Mouse (Mus musculus): ENCODE measurements at regions not wholly inside any gene's neighbourhood (a gene's known extent, or its start where the extent isn't known, plus 50 kb on each side); places are given as distances from the start of the nearest gene placed in this dataset.

DNA sequence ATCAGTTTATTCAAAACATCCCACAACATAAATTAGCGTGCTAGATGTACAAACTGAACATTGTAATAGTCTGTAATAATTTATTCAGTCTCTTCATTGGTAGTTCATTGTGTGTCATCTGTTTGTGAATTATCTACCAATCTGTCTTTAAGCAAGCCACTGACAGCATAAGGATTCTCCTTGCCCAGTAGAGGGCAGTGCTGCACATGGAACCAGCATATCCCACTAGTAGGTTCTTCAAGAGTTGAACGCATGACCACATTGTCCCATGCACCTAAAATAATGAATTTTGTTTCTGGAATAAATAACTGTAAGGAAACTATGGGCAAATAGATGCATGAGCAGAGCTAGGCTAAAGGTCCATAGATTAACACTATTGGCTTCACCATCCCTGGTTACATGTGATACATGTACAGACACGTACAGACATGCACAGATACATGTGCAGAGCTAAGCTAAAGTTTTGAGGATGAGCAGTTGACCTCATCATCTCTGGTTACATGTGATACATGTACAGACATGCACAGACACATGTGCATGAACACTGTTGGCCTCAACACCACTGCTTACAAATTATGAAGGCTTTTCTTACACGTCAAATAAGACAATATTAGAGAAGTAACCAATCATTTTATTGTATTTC is 143.0 kb upstream of the Ctnnd2 start:
- DNase-seq (ENCODE audit: low spot score in 2 of 2): peak; percentile 19 to 55

DNA sequence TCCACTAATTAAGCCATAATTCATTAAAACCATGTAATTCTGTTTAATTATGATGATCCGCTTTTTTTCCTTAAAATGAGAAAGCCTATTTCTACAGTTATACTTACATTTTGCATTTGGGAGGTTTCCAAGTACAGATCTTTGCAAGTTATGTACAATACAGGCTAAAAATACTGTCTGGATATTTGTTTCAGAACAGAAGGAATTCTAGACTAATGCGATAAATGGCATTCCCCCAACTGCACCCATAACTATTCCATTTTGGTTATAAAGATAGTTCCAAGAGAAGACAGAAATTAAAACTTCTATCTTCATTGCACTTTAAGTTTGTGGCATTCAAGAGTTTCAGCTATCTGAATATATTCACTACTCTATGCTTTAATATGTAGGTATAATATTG is 137.0 kb upstream of the Ctnnd2 start:
- no peak for DNase-seq (ENCODE audit: low spot score in 2 of 2)

DNA sequence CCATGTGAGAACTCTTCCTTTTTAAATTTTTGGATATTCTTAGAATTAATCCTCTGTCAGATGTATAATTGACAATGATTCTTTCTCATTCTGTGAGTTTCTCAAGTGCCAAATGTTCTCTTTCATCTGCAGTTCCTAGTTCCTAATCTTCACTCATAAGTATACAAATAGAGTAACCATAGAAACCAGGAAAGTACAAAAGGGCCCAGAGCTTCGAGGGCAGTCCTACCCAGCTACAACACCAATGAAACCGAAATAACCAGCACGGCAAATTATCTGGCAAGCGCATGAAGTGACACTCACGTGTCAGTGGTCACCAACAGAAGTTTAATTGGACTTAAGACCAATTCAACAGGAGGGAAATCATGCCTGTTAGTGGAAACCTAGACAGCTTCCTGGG is 121.5 kb upstream of the Ctnnd2 start:
- no peak for DNase-seq (ENCODE audit: low spot score in 2 of 2)

DNA sequence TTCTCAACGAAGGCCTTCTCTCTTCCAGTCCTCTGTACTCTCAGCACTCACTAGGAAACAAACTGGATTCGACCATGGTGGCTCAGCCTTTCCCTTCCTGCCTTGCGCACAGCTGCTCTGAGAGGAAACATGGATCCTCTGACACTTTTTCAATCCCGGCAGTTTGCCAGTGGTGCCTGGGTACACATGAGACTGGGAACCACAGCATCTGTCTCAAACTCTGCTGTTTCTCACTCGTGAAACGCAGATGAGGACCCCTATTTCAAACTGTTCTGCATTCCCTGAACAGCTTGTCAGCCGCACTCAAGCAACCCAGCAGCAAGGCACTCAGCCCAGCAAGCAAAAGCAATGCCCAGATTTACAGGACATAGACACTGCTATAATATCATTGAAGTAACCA is 112.6 kb upstream of the Ctnnd2 start:
- no peak for DNase-seq (ENCODE audit: low spot score in 2 of 2)

DNA sequence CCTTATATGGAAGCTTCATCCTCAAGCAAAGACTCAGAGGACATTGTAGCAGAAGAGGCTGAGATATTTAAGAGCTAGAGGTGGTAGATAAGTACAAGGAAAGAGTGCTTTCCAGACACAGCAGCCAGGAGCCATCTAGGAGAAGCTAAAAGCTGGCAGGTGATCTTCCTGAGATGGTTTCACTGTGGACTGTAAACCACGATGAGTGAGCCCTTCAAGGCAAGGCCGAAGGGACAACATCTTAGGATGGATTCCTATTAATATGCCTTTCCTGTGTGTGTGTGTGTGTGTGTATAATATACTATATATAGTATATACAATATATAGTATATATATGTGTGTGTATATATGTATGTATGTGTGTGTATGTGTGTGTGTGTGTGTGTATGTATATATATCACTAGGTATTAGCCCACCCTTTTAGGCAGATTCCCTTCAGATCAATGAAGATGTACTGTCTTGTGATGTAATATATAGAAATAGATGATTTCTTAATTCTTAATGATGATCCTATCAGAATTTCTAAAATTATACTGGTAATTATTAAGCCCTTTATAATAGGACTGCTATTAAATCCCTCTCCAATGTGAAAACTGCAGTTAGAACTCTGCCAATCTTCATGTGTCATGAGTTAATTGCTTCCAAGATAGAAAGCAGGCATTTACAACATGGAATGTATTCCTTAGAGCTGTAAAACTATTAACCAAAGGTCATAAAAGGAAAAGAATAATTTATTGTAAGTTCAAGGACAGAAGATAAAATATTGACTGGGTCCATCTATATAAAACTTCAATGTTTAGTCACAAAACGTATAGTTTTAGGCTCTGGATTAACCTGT is 111.7 kb upstream of the Ctnnd2 start:
- DNase-seq (ENCODE audit: low spot score in 2 of 2): no peak

DNA sequence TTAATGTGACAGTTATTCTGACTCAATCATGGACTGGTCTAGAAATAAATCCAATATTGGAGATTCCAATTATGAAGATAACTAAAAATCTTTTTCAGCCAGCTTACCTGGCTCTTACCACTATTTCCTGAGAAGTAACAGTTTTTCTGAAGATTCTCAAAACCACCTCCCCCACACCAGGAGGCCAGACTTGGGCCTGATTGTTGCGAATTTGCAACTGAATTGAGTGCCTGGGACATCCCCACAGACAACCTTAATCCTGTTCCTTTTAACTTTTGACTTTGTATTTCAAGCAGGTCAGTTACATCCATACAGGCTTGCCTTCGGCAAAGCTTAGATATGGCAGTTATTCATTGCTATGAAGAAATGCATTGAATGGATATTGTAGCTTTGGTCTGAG is 100.7 kb upstream of the Ctnnd2 start:
- DNase-seq (ENCODE audit: low spot score in 2 of 2): no peak

DNA sequence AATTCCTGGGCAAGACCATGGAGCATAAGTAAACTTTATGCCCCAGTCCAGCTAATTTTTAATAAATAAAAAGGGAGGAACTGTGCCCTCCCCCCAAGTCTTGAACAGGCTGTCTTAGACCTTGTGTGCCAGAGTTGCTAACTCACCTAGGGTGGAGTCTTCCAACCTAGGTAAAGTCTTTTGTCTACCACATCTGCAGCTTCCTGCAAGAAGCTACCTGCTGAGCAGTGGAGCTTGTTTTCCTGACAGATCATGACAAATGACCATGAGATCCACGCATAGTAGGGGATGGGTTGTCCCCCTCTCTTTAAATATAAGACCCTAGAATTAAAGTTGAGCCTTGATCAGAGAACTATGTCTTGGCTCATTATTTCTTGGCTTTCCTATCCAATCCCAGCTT is 100.1 kb upstream of the Ctnnd2 start:
- no peak for DNase-seq (ENCODE audit: low spot score in 2 of 2)

DNA sequence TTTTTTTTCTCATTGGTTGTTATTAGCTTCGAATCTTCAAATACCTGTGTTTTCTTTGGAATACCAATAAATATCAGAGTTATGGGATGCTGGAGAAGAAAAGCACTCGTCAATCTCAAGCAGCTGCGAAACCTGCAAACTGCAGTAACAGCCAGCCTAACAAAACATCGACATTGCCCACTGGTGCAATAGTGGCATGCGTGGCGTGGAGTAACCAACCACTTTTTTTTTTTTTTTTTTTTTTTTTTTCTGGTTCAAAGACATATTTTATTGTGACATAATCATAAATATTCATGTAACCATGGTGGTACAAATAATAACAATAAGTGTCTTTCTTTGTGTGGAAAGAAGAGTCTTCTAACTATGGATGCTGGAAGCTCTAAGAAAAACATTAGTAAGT is 85.3 kb upstream of the Ctnnd2 start:
- DNase-seq (ENCODE audit: low spot score in 2 of 2): no peak

DNA sequence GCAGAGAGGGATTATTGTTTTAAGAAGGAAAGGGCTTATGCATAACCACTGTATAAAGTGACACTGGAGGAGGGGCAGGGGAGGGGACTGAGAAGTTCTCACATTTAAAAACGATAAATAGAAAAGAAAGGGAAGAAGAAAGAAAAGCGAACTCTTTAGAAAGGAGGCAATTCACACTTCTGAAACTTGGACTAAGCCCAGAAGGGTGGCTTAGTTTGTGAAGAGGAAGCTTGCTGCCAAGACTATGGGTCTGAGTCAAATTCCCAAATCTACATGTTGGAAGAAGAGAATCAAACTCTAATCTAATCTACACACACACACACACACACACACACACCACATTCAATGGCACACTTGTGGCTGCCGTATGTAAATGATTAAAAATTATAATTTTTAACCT is 50.3 kb upstream of the Ctnnd2 start:
- no peak for DNase-seq (ENCODE audit: low spot score in 2 of 2)

All from frontal cortex, postnatal 14 days (tissue).